Comparison of ENCODE assay signal across 8 mouse cellular contexts in the genomic region with DNA sequence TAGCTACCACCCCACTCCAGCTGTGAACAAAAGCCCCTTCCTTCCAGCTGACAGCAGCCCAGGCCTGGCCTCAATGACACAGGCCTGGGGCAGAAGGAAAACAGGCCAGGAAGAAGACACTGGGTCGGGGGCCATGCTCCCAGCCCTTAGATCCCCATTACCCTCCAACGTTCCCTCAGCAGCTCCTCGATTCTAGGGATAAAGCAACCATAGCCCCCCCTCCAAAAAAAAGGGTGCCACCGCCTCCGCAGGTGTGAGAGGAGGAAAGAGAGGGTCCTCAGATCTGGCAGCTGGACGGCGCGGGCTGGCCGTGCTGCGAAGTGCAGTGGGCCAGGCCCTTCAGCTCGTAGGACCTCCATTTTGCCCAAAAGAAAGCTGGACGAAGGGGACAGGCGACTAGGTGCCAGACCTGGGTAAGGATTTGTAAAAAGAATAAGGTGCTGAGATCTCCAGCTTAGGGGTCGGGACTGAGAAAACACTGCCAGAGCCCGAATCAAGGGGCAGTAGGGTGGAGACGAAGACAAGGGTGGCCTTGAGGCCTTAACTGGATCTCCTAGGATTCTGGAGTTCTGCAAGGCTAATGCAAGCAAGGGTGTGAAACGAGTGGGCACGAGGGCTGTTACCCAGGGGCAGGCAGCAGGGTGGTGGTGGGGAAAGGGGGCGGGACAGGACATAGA. TPM values are rescaled to one million over a fixed set of nuclear protein-coding genes. Genes with fewer than 3 reads are reported as not detected.
DNase-seq lines count a peak whose midpoint lies in the region; ATAC-seq lines count a peak whose summit lies in the region.

No protein-coding gene starts in this region.

- no peak for ATAC-seq in embryonic facial prominence, embryonic 14.5 days (ENCODE audit: low read depth)

- DNase-seq in left cerebral cortex, postnatal 36 days (ENCODE audit: low spot score in 2 of 2) = peak; percentile 42 to 46
- no peak for DNase-seq in left cerebral cortex, adult 11 months (ENCODE audit: low spot score)
- peak; percentile 50 for DNase-seq in NIH3T3 (ENCODE audit: low read depth)
- DNase-seq in embryonic facial prominence, embryonic 14.5 days (ENCODE audit: low spot score) = no peak
- DNase-seq in induced T-regulatory cell, adult 2 months (ENCODE audit: low read depth) = peak; percentile 54
- peak; percentile 60 for DNase-seq in midbrain, embryonic 10.5 days (ENCODE audit: low spot score)
- no peak for DNase-seq in urinary bladder, postnatal 4 days (ENCODE audit: low spot score in 2 of 2)
- DNase-seq in natural killer cell, adult 2 months (ENCODE audit: low spot score in 2 of 2) = no peak

- H3K4me1 ChIP-seq in embryonic facial prominence, embryonic 14.5 days (ENCODE audit: control insufficient read depth, insufficient read depth, low read length) = no peaks in the 10 kb centered on the region
- peaks cover 52% of the 10 kb centered on the region for H3K4me1 ChIP-seq in midbrain, embryonic 10.5 days

- H3K27me3 ChIP-seq in embryonic facial prominence, embryonic 14.5 days (replicated peaks; ENCODE audit: control insufficient read depth, insufficient read depth, low read length) = no peaks in the 10 kb centered on the region
- H3K27me3 ChIP-seq in midbrain, embryonic 10.5 days (ENCODE audit: low read depth, poor library complexity, severe bottlenecking) = no peaks in the 10 kb centered on the region

- intact Hi-C loops in left cerebral cortex, postnatal 36 days (cut with DNase I) = loop anchor here (2.0 to 5.0 kb wide), 5 partner anchors 21 to 215 kb away; a partner anchor contains a TSS

- H3K4me3 ChIP-seq in embryonic facial prominence, embryonic 14.5 days (ENCODE audit: low read depth, low read length) = peak overlapping the region; percentile 83
- H3K4me3 ChIP-seq in midbrain, embryonic 10.5 days = peak overlapping the region; percentile 95

- peak overlapping the region; percentile 89 for H3K9ac ChIP-seq in embryonic facial prominence, embryonic 14.5 days (ENCODE audit: low read depth, low read length)

- peak overlapping the region; percentile 93 for H3K27ac ChIP-seq in embryonic facial prominence, embryonic 14.5 days (replicated peaks; ENCODE audit: low read depth, low read length)
- H3K27ac ChIP-seq in midbrain, embryonic 10.5 days (replicated peaks) = peak overlapping the region; percentile 99

- H3K4me2 ChIP-seq in embryonic facial prominence, embryonic 14.5 days (ENCODE audit: low read depth, low read length) = peak overlapping the region; percentile 96

- H3K36me3 ChIP-seq in embryonic facial prominence, embryonic 14.5 days (ENCODE audit: control insufficient read depth, insufficient read depth, low read length) = peaks cover 31% of the 10 kb centered on the region
- peaks cover 34% of the 10 kb centered on the region for H3K36me3 ChIP-seq in midbrain, embryonic 10.5 days

- WGBS in embryonic facial prominence, embryonic 14.5 days = 1% methylated on average over 18 of the region's 19 CpGs
- WGBS in midbrain, embryonic 10.5 days = under 1% methylated on average over 19 of the region's 19 CpGs

- H3K9me3 ChIP-seq in embryonic facial prominence, embryonic 14.5 days (ENCODE audit: control insufficient read depth, low read length) = no peaks in the 10 kb centered on the region
- no peaks in the 10 kb centered on the region for H3K9me3 ChIP-seq in midbrain, embryonic 10.5 days (replicated peaks)

RNA-seq across cellular contexts. Expression of a gene that starts 0.8 kb away (rescaled TPM):
- total RNA-seq in left cerebral cortex, postnatal 36 days (2021) = not detected
- 0.30 TPM in 1 of 2 replicates, not detected in the other for polyA plus RNA-seq in embryonic facial prominence, embryonic 14.5 days (2014; fragmentation: Nextera tagmentation; extraction: Ambion mirVana)
- 2.6 and 5.5 TPM in 2 replicates for polyA plus RNA-seq in midbrain, embryonic 10.5 days (2016; fragmentation: Nextera tagmentation; extraction: Ambion mirVana)

RNA-seq across cellular contexts. Expression of a gene that starts 1.0 kb away (rescaled TPM):
- total RNA-seq in left cerebral cortex, postnatal 36 days (2021) = 100 to 1,000 TPM; 582 to 667 TPM
- 430 and 472 TPM in 2 replicates for polyA plus RNA-seq in embryonic facial prominence, embryonic 14.5 days (2014; fragmentation: Nextera tagmentation; extraction: Ambion mirVana)
- polyA plus RNA-seq in midbrain, embryonic 10.5 days (2016; fragmentation: Nextera tagmentation; extraction: Ambion mirVana) = 400 and 414 TPM in 2 replicates

RNA-seq across cellular contexts. Expression of a gene that starts 13.9 kb away (rescaled TPM):
- 10 to 100 TPM; 43.8 to 63.2 TPM for total RNA-seq in left cerebral cortex, postnatal 36 days (2021)
- polyA plus RNA-seq in embryonic facial prominence, embryonic 14.5 days (2014; fragmentation: Nextera tagmentation; extraction: Ambion mirVana) = 8.9 and 9.4 TPM in 2 replicates
- 15.1 and 16.4 TPM in 2 replicates for polyA plus RNA-seq in midbrain, embryonic 10.5 days (2016; fragmentation: Nextera tagmentation; extraction: Ambion mirVana)

RNA-seq across cellular contexts. Expression of a gene that starts 21.0 kb away (rescaled TPM):
- 100 to 1,000 TPM; 109 to 115 TPM for total RNA-seq in left cerebral cortex, postnatal 36 days (2021)
- polyA plus RNA-seq in embryonic facial prominence, embryonic 14.5 days (2014; fragmentation: Nextera tagmentation; extraction: Ambion mirVana) = 4.4 and 5.2 TPM in 2 replicates
- polyA plus RNA-seq in midbrain, embryonic 10.5 days (2016; fragmentation: Nextera tagmentation; extraction: Ambion mirVana) = 9.4 and 27.5 TPM in 2 replicates

RNA-seq across cellular contexts. Expression of a gene that starts 30.0 kb away (rescaled TPM):
- total RNA-seq in left cerebral cortex, postnatal 36 days (2021) = 10 to 100 TPM; 33.6 to 36.1 TPM
- polyA plus RNA-seq in embryonic facial prominence, embryonic 14.5 days (2014; fragmentation: Nextera tagmentation; extraction: Ambion mirVana) = 49.8 and 52.0 TPM in 2 replicates
- polyA plus RNA-seq in midbrain, embryonic 10.5 days (2016; fragmentation: Nextera tagmentation; extraction: Ambion mirVana) = 54.1 and 55.3 TPM in 2 replicates

Comparison
In these comparisons a context has a peak if more than half of its experiments do, and no peak if none do; other contexts are left out.
1. DNase-seq: peak in left cerebral cortex, postnatal 36 days (2 of 2), NIH3T3 (single experiment), induced T-regulatory cell, adult 2 months (single experiment) and midbrain, embryonic 10.5 days (single experiment); none in left cerebral cortex, adult 11 months (single experiment), embryonic facial prominence, embryonic 14.5 days (single experiment), urinary bladder, postnatal 4 days (0 of 2) and natural killer cell, adult 2 months (0 of 2).